Mouse (Mus musculus): ENCODE measurements around the gene Cdc42se1.
"Not testable (repeated sequence)": the region's sequence is repeated elsewhere in the genome, so short reads cannot be mapped to it uniquely, and the experiment has no call there.

The Cdc42se1 gene

DNA sequence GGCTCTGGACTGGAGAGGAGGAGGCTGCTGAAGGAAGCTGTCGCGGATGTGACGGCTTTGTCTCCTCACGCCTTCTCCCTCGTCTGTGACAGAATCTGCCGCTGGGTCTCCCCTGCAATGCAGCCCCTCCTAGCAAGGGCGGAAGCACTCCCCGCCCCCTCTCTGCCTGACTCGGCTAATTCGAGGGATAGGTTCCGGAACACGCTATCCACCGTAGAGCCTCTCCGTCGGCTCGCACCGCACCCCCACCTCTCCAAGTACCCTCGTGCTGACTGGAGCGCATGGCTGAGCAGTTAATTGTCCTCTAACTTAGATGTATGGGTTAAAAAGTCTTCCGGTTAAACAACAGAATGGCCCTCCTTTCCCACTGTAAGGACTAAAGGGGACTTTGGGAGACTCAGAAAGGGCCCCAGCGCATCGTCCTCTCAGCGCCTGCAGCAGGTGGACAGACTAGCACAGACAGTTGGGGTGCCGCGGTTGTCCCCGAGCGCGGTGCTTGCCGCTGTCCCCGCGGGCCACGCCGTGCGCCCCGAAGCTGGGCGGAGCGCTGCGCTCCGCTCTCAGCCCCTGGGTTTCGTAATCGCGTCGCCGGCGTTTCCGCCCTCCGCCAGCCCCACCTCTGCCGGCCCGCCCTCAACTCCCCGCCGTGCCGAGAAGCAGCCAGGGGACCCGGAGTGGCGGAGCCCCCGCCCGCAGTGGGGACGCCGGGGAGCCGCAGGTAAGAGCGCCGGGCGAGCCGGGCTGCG, at the start of gene Cdc42se1:
Gene Cdc42se1, plus strand, starts transcription at position 585 of the 746 bp plus-strand sequence.
- no peak for DNase-seq (ENCODE audit: extremely low read depth, low read depth, low spot score)

DNA sequence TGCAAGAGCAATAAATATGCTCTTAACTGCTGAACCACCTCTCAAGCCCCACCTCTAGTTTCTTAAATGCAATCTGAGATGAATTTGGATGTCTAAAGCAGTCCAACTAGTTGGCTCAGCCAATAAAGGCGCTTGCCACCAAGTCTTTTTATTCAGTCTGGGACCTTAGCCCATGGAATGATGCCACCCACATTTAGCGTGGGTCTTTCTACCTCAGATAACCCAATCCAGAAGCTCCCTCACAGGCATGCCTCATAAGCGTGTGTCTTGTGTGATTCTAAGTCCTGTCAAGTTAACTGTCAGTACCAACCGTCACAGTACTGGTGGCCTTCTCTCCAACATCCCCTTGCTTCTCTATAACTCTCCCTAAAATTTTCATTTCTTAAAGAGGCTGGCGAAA, 49.6 kb upstream of the Cdc42se1 start:
- peak; percentile 56 for DNase-seq (ENCODE audit: extremely low read depth, low read depth, low spot score)

DNA sequence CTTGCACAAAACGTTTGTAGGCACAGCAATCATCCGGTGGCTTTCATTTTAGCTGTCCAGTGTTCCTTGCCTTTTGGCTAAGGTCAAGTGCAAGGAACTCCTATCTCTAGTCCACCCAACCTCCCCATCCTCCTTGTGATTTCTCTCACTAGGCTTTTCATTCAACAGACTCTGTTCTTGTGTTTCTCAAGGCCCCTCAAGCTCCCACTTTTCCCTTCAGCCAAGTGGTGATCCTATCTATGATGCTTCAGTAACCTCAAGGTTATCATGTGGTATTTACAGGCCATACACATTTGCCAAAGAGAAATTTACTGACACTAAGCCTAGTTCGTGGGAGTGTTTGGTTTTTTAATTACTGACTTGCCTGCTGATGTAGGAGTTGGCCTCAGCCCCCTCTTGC, 48.6 kb upstream of the Cdc42se1 start:
- DNase-seq (ENCODE audit: extremely low read depth, low read depth, low spot score): no peak

GRCm38 (mm10) chr3:95181841-95182240, 46.7 kb upstream of the Cdc42se1 start:
- no peak for DNase-seq (ENCODE audit: extremely low read depth, low read depth, low spot score)

DNA sequence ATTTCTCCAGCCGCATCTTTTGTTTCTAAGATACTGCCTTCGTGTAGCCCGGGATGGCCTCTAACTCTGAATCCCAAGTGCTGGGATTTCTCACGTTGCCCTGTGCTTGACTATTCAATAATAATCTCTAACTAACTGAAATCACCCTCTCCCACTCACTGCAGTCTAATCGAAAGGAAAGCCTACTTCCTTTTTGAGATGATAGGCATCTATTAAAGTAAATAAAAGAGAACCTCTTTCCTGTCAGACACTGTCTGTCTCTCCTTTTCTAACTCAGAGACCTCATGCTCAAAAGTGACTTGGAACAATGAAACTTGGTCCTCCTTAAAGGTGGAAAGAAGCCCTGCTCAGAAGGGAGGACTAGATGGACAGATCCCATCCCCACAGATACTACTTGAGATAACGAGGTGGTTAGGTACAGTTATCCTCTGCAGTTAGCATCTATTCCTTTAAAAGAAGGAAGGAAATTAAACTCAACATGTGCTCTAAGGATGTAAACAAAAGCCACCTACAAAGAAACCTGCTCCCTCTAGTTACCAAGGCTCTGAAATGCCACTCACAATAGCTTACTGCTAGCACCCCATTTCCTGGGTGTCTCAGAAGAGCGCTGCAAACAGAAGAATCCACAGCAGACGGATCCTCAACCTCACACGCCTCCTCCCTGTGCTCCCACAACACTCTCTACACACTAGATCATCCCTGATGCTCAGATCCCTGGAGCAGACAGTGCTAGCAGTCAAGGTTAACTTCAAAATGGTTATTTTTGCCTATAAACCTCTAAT, 43.5 kb upstream of the Cdc42se1 start:
- no peak for DNase-seq (ENCODE audit: extremely low read depth, low read depth, low spot score)

- DNase-seq (ENCODE audit: extremely low read depth, low read depth, low spot score): no peak
Observed at GRCm38 (mm10) chr3:95186100-95186499, 42.4 kb upstream of the Cdc42se1 start.

DNA sequence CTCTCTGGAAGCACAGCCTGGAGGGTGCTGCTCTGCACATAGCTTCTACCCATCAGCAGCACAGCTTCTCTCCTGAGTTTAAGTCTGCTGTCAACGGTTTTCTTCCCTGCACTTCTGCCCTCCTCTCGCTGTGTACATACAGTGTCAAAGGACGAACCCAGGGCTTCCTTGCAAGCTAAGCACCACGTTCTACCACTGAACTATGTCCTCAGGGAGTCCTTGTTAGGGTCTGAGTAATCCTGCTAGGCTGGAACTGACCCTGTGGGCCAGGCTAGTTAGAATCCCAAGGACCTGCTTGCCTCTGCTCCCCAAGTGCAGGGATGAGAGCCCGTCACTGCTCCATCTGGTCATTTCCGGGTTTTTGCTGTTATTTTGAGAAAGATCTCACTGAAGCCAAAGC, 41.6 kb upstream of the Cdc42se1 start:
- DNase-seq (ENCODE audit: extremely low read depth, low read depth, low spot score): no peak

GRCm38 (mm10) chr3:95194721-95195135, 33.8 kb upstream of the Cdc42se1 start:
- DNase-seq (ENCODE audit: extremely low read depth, low read depth, low spot score): peak; percentile 78

GRCm38 (mm10) chr3:95195772-95196171, 32.8 kb upstream of the Cdc42se1 start:
- DNase-seq (ENCODE audit: extremely low read depth, low read depth, low spot score): no peak

- DNase-seq (ENCODE audit: extremely low read depth, low read depth, low spot score): no peak
Observed at GRCm38 (mm10) chr3:95199101-95199500, 29.4 kb upstream of the Cdc42se1 start.

DNA sequence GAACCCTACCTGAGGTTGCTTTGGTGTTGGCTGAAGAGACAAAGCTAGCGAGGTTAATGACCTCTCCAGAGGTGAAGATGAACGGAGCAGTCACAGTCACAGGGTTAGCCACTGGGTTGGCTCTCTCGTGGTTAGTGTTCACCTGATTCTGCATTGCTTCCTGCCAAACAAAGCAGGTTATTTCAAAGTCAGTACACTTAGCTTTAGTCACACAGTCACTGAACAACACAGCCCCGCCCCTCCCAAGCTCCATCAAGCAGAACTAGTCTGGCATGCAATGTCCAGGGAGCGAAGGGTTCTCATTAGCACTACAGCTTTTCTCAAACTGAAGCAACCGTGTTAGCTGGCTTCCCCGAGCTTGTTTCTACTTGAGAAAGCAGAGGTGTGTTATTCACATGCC, 28.4 kb upstream of the Cdc42se1 start:
- no peak for DNase-seq (ENCODE audit: extremely low read depth, low read depth, low spot score)

GRCm38 (mm10) chr3:95200562-95200961, 28.0 kb upstream of the Cdc42se1 start:
- no peak for DNase-seq (ENCODE audit: extremely low read depth, low read depth, low spot score)

DNA sequence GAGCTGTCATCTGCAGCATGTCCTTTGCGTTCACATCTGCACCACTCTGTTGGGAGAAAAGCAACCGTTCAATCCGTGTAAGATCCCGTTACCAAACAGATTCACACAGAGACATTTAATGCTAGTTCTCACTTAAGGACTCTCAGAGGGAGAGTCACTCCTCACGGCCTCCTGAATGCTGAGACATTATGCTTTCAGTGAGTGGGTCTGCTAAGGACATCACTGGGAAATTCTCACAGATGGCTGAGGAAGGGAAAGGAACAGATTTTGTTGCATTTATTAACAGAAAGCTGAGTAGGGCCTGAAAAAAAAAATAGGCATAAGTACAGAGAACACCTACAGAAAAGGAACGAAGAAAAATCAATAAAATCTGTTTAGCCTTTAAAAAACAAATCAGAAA, 24.7 kb upstream of the Cdc42se1 start:
- DNase-seq (ENCODE audit: extremely low read depth, low read depth, low spot score): no peak

DNA sequence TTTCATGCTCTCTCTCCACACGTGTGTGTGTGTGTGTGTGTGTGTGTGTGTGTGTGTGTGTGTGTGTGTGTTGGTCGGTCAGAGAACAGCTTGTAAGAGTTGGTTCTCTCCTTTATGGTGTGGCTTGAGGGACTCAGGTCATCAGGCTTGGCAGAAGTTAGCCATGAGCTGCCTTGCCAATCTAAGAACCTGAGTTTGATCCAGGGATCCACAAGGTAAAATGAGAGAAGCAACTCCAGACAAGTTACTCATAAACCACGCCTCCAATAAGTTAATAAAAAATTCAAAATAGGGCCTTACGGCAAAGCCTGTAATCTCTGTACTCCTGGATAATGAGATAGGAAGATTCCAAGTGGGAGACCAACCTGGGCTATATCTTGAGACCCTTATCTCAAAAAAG, 20.2 kb upstream of the Cdc42se1 start:
- no peak for DNase-seq (ENCODE audit: extremely low read depth, low read depth, low spot score)

GRCm38 (mm10) chr3:95210585-95210984, 17.9 kb upstream of the Cdc42se1 start:
- no peak for DNase-seq (ENCODE audit: extremely low read depth, low read depth, low spot score)

- DNase-seq (ENCODE audit: extremely low read depth, low read depth, low spot score): not testable (repeated sequence)
Observed at GRCm38 (mm10) chr3:95212889-95213608, 15.5 kb upstream of the Cdc42se1 start.

GRCm38 (mm10) chr3:95213609-95213975, 14.9 kb upstream of the Cdc42se1 start:
- DNase-seq (ENCODE audit: extremely low read depth, low read depth, low spot score): no peak

GRCm38 (mm10) chr3:95216655-95217254, 11.8 kb upstream of the Cdc42se1 start:
- no peak for DNase-seq (ENCODE audit: extremely low read depth, low read depth, low spot score)

- no peak for DNase-seq (ENCODE audit: extremely low read depth, low read depth, low spot score)
Observed at GRCm38 (mm10) chr3:95217255-95218134, 11.0 kb upstream of the Cdc42se1 start, which contains the start of gene Gabpb2. TSS of gene Gabpb2 (minus strand) at chr3:95217916.

- DNase-seq (ENCODE audit: extremely low read depth, low read depth, low spot score): no peak
Observed at GRCm38 (mm10) chr3:95218466-95219137, 9.9 kb upstream of the Cdc42se1 start.
